Mouse (Mus musculus) limb, embryonic 12.5 days (tissue): ENCODE results near the gene Zdhhc13. TPM values are rescaled to one million over a fixed set of nuclear protein-coding genes. Genes with fewer than 3 reads are reported as not detected.

Experiments used
- ATAC-seq: fragments of 200-750 bp; cut with Nextera tagmentation; 2 replicates; pipeline ENCODE4 v1.8.0; 2017; ENCODE audit warnings: low read depth, moderate TSS enrichment; ENCODE audit not compliant: insufficient number of reproducible peaks, insufficient read depth, low FRiP score, low TSS enrichment
- H3K27ac ChIP-seq: fragments of 300-500 bp; sonication (generic); 2 replicates; pipeline ENCODE4 v1.5.1; 2016; ENCODE audit warnings: mild to moderate bottlenecking, moderate library complexity
- H3K27me3 ChIP-seq: fragments of 300-500 bp; sonication (generic); 2 replicates; pipeline ENCODE4 v1.6.1; 2016; ENCODE audit warnings: mild to moderate bottlenecking, moderate library complexity
- H3K36me3 ChIP-seq: fragments of 300-500 bp; sonication (generic); 2 replicates; pipeline ENCODE4 v1.6.1; 2016; ENCODE audit warnings: mild to moderate bottlenecking, moderate library complexity
- H3K4me1 ChIP-seq: fragments of 300-500 bp; sonication (generic); replicated peaks from 2 replicates; pipeline ENCODE4 v1.6.1; 2016
- H3K4me2 ChIP-seq: fragments of 300-500 bp; sonication (generic); 2 replicates; pipeline ENCODE4 v1.6.1; 2016; ENCODE audit warnings: mild to moderate bottlenecking, moderate library complexity
- H3K4me3 ChIP-seq: fragments of 300-500 bp; sonication (generic); replicated peaks from 2 replicates; pipeline ENCODE4 v1.5.1; 2016; ENCODE audit warnings: mild to moderate bottlenecking
- H3K9ac ChIP-seq: fragments of 300-500 bp; sonication (generic); replicated peaks from 2 replicates; pipeline ENCODE4 v1.6.1; 2016; ENCODE audit warnings: mild to moderate bottlenecking, moderate library complexity
- H3K9me3 ChIP-seq: fragments of 300-500 bp; sonication (generic); 2 replicates; pipeline ENCODE4 v1.6.1; 2016; ENCODE audit warnings: mild to moderate bottlenecking, moderate library complexity
- WGBS: fragments of 180-500 bp; shearing (Covaris S2); methylation state at CpG from one replicate; pipeline ENCODE4 v1.1.7; 2016; 5-methylcytosine and 5-hydroxymethylcytosine counted together
- polyA plus RNA-seq: library from polyadenylated mRNA; unstranded; fragments of >200 nt; fragmentation: Nextera tagmentation; extraction: Ambion mirVana; gene quantifications from 2 replicates; pipeline ENCODE4 v1.2.1, GENCODE M21; 2016

The Zdhhc13 gene
- polyA plus RNA-seq, 1 experiment from 2014 or later, result 29.6 TPM

DNA sequence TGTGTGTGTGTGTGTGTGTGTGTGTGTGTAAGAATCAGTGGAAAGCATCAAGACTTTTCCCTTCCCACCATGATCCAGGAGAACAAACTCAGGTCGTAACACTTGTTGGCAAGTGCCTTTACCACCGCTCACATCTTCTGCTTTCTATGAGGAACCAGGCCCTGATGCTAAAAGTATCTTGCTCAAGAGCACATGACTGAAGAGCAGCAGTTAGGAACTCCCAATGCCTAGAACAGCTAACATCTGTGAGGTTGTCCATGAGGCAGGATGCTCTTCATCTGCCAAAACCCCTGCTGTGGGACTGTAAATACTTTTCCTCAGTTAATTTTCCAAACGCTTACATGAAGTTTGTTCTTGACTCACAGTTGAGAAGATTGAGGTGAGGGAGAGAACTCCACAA is 455 bp upstream of the Zdhhc13 start:
- Histone ChIP-seq H3K27ac (no peak overlapping the region), H3K4me1 (peaks cover 10% of the 10 kb centered on the region; the same call in 1 of the 2 replicates), H3K36me3 (no peaks in the 10 kb centered on the region), H3K9me3 (no peaks in the 10 kb centered on the region), H3K27me3 (no peaks in the 10 kb centered on the region), H3K4me2 (peak overlapping the region; percentile 71), H3K9ac (no peak overlapping the region), H3K4me3 (peak overlapping the region; percentile 73)
- 0 out of 2 replicates have a peak, but pooled peaks have one; percentile 12 for ATAC-seq
- WGBS, result 65% methylated on average over 3 of the region's 3 CpGs

DNA sequence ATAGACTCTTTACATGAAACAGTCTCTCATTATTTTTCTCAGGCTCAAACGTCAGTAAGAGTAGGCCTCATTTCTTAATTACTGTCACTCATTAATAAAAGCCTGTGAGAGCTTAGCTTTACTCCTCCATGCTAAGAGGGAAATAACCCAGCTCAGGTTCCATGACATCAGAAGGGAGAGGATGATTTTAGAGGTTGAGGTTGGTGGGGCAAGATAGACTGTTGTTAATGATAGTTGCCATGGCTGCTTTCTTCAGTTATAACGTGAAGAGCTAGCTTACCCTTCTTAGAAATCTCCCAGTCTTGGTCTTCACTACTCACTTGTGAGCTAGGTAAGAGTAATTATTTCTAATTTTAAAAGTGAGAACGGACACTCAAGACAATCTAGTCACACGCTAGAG is 1.3 kb downstream of the Zdhhc13 start:
- H3K4me3 ChIP-seq, result no peak overlapping the region

DNA sequence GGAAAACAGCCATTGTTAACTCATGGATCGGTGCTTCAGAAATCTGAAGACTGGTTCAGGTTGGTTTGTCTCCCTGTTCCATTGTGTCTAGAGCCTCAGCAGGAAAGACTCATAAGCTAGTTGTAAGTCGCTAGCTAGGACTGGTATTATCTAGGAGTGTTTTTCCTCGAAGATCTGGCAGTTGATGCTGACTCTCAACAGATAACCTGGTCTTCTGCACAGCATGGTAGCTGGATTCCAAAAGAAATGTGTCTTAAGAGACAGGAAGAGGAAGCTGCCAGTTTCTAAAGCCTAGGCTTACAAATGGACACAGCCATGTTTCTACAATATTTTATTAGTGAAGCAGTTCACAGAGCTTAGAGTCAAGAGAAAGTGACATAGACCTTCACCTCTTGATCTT is 2.6 kb downstream of the Zdhhc13 start:
- no peak overlapping the region for H3K4me3 ChIP-seq
- H3K9me3 ChIP-seq, result no peaks in the 10 kb centered on the region
- no peak overlapping the region for H3K4me2 ChIP-seq
- WGBS, result 95% methylated on average over 3 of the region's 3 CpGs
- H3K27ac ChIP-seq, result no peak overlapping the region
- H3K27me3 ChIP-seq, result no peaks in the 10 kb centered on the region
- H3K36me3 ChIP-seq, result peaks cover 3% of the 10 kb centered on the region; the same call in 1 of the 2 replicates
- ATAC-seq, result no peak
- H3K9ac ChIP-seq, result no peak overlapping the region
- H3K4me1 ChIP-seq, result peaks cover 10% of the 10 kb centered on the region; the same call in 1 of the 2 replicates

More for the DNA sequence above, 1.3 kb downstream of the Zdhhc13 start:
- H3K9ac ChIP-seq, result no peak overlapping the region
- ATAC-seq, result no peak
- no peaks in the 10 kb centered on the region; the same call in 1 of the 2 replicates for H3K36me3 ChIP-seq
- no peak overlapping the region for H3K27ac ChIP-seq
- H3K27me3 ChIP-seq, result no peaks in the 10 kb centered on the region
- H3K4me2 ChIP-seq, result no peak overlapping the region
- H3K9me3 ChIP-seq, result no peaks in the 10 kb centered on the region
- 70% methylated on average over 4 of the region's 4 CpGs for WGBS
- H3K4me1 ChIP-seq, result peaks cover 10% of the 10 kb centered on the region; the same call in 1 of the 2 replicates

DNA sequence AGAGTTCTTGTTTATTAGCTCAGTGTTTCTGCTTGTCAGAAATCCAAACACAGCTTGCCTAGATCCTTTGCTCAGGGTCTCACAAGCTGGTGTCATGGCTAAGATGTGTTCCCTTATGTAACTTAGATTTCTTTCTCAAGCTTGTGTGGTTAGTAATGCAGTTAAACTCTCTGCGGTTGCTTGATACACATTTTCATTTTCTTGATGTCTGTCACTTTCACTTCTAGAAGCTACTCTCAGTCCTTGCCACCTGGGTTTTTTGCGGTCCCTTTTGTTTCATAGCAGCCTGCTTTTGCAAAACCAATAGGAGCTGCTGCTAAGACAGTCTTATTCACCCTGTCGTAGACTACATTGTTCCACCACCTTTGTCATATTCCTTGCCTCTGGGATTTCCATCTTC is 6.3 kb downstream of the Zdhhc13 start:
- 87% methylated on average over 3 of the region's 3 CpGs for WGBS
- Histone ChIP-seq H3K4me1 (peaks cover 2% of the 10 kb centered on the region; the same call in 1 of the 2 replicates), H3K27me3 (no peaks in the 10 kb centered on the region), H3K4me3 (no peak overlapping the region), H3K27ac (no peak overlapping the region), H3K36me3 (peaks cover 18% of the 10 kb centered on the region), H3K4me2 (no peak overlapping the region), H3K9me3 (no peaks in the 10 kb centered on the region), H3K9ac (no peak overlapping the region)
- no peak for ATAC-seq

DNA sequence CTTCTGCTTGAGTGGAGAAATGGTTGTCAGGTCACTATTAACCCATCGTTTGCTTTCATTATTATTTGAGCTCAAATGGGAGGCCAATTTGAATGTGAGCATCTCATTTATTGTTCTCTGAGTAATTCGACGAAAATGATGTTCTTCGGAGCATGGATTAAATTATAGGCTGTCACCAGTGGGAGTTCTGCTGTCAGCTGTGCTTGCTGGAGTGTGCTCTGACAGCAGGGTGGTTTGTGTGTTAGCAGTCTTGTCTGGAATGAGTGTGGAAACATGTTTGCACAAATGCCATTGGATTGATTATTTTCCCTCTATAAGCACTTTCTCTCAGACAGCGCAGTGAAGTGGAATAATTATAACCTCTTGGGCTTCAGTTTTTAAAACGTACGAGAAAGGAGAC is 14.6 kb downstream of the Zdhhc13 start:
- Histone ChIP-seq H3K9ac (no peak overlapping the region), H3K27me3 (no peaks in the 10 kb centered on the region), H3K27ac (no peak overlapping the region), H3K36me3 (peaks cover 57% of the 10 kb centered on the region), H3K4me1 (no peaks in the 10 kb centered on the region), H3K4me2 (no peak overlapping the region), H3K9me3 (no peaks in the 10 kb centered on the region), H3K4me3 (no peak overlapping the region)
- WGBS, result 89% methylated on average over 7 of the region's 7 CpGs
- no peak for ATAC-seq

DNA sequence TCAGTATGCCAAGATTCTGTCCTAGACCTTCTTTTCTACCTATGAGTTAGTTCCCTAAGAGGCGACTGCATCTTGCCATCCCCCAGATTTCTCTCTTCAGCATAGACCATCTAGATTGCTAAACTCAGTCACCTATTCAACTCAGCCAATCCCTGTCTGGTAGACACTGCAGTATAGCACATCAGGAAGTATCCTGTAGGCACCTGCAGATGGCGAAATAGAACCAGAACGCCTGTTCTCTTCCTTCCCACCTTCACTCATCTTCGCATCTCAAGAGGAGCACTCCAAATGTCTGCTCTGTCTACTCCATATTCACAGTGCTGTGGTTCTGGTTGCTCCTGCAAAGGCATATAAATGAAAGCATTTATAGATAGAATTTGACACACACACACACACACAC is 17.8 kb downstream of the Zdhhc13 start:
- Histone ChIP-seq H3K9ac (no peak overlapping the region), H3K4me3 (no peak overlapping the region), H3K4me1 (no peaks in the 10 kb centered on the region), H3K36me3 (peaks cover 68% of the 10 kb centered on the region), H3K4me2 (no peak overlapping the region), H3K27ac (no peak overlapping the region), H3K9me3 (no peaks in the 10 kb centered on the region), H3K27me3 (no peaks in the 10 kb centered on the region)
- WGBS, result 92% methylated on average over 4 of the region's 4 CpGs
- no peak for ATAC-seq

DNA sequence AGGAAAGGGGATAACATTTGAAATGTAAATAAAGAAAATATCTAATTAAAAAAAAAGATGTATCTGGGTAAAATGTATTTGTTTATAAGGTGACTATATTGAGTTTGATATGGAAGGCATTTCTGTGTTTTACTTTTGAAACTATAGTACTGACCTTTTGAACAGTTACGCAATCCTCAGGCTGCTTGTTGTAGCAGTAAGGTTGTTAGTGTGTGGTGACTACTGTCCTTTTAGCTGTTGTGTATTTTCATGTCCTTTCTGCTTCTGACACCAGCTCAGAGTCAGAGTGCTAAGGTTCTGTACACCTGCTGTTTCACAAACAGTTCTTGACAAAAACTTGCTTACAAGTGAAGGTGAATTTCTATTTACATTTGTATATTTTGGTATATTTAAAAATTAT is 21.8 kb downstream of the Zdhhc13 start:
- H3K36me3 ChIP-seq, result peaks cover 52% of the 10 kb centered on the region
- no peak overlapping the region for H3K4me2 ChIP-seq
- no peak overlapping the region for H3K27ac ChIP-seq
- H3K9ac ChIP-seq, result no peak overlapping the region
- no peaks in the 10 kb centered on the region for H3K27me3 ChIP-seq
- H3K4me3 ChIP-seq, result no peak overlapping the region
- H3K9me3 ChIP-seq, result no peaks in the 10 kb centered on the region
- no peak for ATAC-seq
- no peaks in the 10 kb centered on the region for H3K4me1 ChIP-seq
- WGBS, result 96% methylated on average over 1 of the region's 1 CpGs

DNA sequence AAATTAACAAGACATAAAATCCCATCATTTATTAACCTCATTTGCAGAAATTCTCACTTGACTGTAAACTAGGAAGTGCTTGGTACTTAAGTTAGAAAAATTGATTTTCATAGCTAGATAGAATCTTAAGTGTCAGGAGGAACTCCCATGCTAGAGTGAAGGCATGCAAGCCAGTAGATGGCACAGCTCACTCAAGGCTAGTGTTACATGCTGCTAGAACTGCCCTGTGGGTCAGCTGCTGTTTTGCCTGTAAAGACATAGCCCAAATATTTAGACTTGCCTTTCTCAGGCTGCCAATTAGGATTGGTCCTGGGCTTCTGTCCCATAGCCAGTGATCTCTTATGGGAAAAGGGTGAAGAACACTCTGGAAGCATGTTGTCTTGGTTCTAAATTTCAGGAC is 23.6 kb downstream of the Zdhhc13 start:
- Histone ChIP-seq H3K9me3 (no peaks in the 10 kb centered on the region), H3K27me3 (no peaks in the 10 kb centered on the region), H3K4me2 (no peak overlapping the region), H3K4me3 (no peak overlapping the region), H3K4me1 (no peaks in the 10 kb centered on the region), H3K27ac (no peak overlapping the region), H3K9ac (no peak overlapping the region), H3K36me3 (peaks cover 44% of the 10 kb centered on the region)
- ATAC-seq, result no peak

DNA sequence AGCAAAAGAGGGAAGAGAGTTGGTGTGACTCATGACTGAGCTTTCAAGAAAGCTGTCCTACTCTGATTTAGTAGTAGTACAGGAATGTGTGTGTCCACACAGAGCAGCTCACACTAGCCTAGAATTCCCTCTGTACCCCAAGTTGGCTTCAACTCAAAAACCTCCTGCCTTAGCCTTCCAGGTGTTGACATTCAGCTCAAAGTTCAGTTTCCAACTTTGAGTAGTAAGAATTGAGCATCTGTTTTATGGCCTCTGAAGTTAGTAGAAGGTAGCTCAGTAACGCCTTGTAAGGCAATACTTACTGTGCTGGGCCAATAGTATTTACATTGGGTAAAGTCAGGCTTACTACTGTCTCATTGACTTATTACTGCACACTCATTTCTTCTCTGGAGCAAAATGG is 24.8 kb downstream of the Zdhhc13 start:
- ATAC-seq, result no peak
- Histone ChIP-seq H3K4me1 (no peaks in the 10 kb centered on the region), H3K9me3 (no peaks in the 10 kb centered on the region), H3K4me3 (no peak overlapping the region), H3K27ac (no peak overlapping the region), H3K4me2 (no peak overlapping the region), H3K27me3 (no peaks in the 10 kb centered on the region), H3K36me3 (peaks cover 44% of the 10 kb centered on the region), H3K9ac (no peak overlapping the region)
- WGBS, result 72% methylated on average over 1 of the region's 1 CpGs

DNA sequence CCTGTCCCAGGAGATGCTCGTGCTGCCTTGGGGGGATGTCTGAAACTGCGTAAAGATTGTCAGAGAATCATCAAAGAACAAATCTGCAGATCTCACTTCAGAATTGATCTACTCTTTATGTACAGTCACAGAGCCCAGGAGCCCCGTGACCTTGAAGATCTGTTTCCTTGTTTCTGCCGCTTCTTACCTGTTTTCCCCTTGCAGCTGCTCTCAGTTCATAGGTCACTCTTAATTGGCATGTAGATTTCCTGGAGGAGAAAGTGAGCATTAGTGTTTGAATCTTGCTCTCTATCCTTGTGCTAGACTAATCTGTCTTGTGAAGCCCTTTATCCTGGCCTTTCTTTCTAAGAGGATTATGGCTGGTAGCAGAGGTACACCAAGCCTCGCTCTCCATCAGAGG is 32.9 kb downstream of the Zdhhc13 start:
- Histone ChIP-seq H3K9ac (no peak overlapping the region), H3K4me2 (no peak overlapping the region), H3K4me3 (no peak overlapping the region), H3K9me3 (no peaks in the 10 kb centered on the region), H3K27me3 (no peaks in the 10 kb centered on the region), H3K27ac (no peak overlapping the region), H3K4me1 (no peaks in the 10 kb centered on the region), H3K36me3 (peaks cover 90% of the 10 kb centered on the region)
- no peak for ATAC-seq
- WGBS, result 84% methylated on average over 5 of the region's 5 CpGs

DNA sequence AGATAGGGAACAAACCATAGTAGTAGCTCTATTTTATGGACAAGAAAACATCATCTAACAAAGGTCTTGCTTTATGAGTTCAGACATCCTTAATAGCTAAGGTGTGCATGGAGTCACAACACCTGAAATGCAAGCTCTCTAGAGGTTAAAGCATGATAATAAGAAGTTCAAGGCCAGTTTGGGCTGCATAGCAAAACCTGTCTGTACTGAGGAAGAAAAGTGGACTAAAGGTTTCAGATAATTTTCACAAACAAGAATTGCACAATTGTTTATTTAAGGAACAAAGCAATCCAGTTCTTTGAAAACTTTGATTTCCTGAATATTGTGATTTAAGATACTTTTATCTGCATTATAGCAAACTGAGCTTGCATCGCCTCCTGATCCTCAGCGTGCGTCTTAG is 34.8 kb downstream of the Zdhhc13 start:
- H3K4me2 ChIP-seq, result no peak overlapping the region
- H3K4me1 ChIP-seq, result no peaks in the 10 kb centered on the region
- WGBS, result over 99% methylated on average over 3 of the region's 3 CpGs
- H3K4me3 ChIP-seq, result no peak overlapping the region
- H3K27me3 ChIP-seq, result no peaks in the 10 kb centered on the region
- peaks cover 90% of the 10 kb centered on the region for H3K36me3 ChIP-seq
- no peaks in the 10 kb centered on the region for H3K9me3 ChIP-seq
- H3K27ac ChIP-seq, result no peak overlapping the region
- no peak for ATAC-seq
- no peak overlapping the region for H3K9ac ChIP-seq

DNA sequence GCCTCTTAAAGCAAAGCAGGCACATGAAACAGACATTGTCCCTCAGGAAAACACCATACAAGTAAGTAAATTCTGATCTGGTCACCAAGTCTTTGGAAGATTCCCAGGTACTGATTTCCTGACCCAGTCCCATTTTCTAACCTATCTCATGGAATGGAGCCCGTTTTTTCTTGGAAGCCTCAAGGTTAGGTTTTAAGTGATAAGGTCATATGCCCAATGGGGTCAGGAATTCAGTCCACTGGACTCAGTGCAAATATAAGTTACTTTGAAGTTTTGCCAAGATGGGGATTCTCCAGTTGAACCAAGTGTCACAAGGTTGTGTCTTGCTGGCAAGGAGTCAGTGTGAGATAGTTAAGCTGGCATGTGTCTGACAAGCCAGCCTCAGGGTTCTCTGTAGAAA is 35.9 kb downstream of the Zdhhc13 start:
- Histone ChIP-seq H3K27ac (no peak overlapping the region), H3K27me3 (no peaks in the 10 kb centered on the region), H3K4me3 (no peak overlapping the region), H3K4me1 (no peaks in the 10 kb centered on the region), H3K9me3 (no peaks in the 10 kb centered on the region), H3K4me2 (no peak overlapping the region), H3K36me3 (peaks cover 80% of the 10 kb centered on the region), H3K9ac (no peak overlapping the region)
- 91% methylated on average over 1 of the region's 1 CpGs for WGBS
- ATAC-seq, result no peak
